Mouse (Mus musculus) lung, embryonic 15.5 days (tissue): ENCODE data around the gene Foxp1. TPM values are rescaled to one million over a fixed set of nuclear protein-coding genes. Genes with fewer than 3 reads are reported as not detected.

Experiments used
- ATAC-seq: fragments of 200-750 bp; cut with Nextera tagmentation; 2 replicates; pipeline ENCODE4 v1.8.0; 2017; ENCODE audit warnings: moderate number of reproducible peaks, borderline replicate concordance; ENCODE audit not compliant: low FRiP score, low TSS enrichment; ENCODE audit errors: extremely low read depth
- H3K27ac ChIP-seq: fragments of 300-500 bp; sonication (generic); 2 replicates; pipeline ENCODE4 v1.5.1; 2015; ENCODE audit warnings: moderate library complexity, mild to moderate bottlenecking, inconsistent platforms
- H3K27me3 ChIP-seq: fragments of 300-500 bp; sonication (generic); 2 replicates; pipeline ENCODE4 v1.6.1; 2015; ENCODE audit warnings: inconsistent platforms
- H3K36me3 ChIP-seq: fragments of 300-500 bp; sonication (generic); 2 replicates; pipeline ENCODE4 v1.6.1; 2015; ENCODE audit warnings: inconsistent platforms
- H3K4me1 ChIP-seq: fragments of 300-500 bp; sonication (generic); 2 replicates; pipeline ENCODE4 v1.6.1; 2015; ENCODE audit warnings: inconsistent platforms
- H3K4me2 ChIP-seq: fragments of 300-500 bp; sonication (generic); 2 replicates; pipeline ENCODE4 v1.6.1; 2015; ENCODE audit warnings: inconsistent platforms, mild to moderate bottlenecking, moderate library complexity
- H3K4me3 ChIP-seq: fragments of 300-500 bp; sonication (generic); 2 replicates; pipeline ENCODE4 v1.5.1; 2015; ENCODE audit warnings: mild to moderate bottlenecking, inconsistent platforms
- H3K9ac ChIP-seq: fragments of 300-500 bp; sonication (generic); 2 replicates; pipeline ENCODE4 v1.6.1; 2015; ENCODE audit warnings: inconsistent platforms
- H3K9me3 ChIP-seq: fragments of 300-500 bp; sonication (generic); 2 replicates; pipeline ENCODE4 v1.6.1; 2016; ENCODE audit warnings: inconsistent platforms
- WGBS: fragments of 180-500 bp; shearing (Covaris S2); methylation state at CpG from one replicate; pipeline ENCODE4 v1.1.7; 2015; 5-methylcytosine and 5-hydroxymethylcytosine counted together
- polyA plus RNA-seq: library from polyadenylated mRNA; unstranded; fragments of >200 nt; fragmentation: Nextera tagmentation; extraction: Ambion mirVana; gene quantifications from 2 replicates; pipeline ENCODE4 v1.2.1, GENCODE M21; 2015

The Foxp1 gene
- polyA plus RNA-seq, 1 experiment from 2014 or later = 109 TPM

DNA sequence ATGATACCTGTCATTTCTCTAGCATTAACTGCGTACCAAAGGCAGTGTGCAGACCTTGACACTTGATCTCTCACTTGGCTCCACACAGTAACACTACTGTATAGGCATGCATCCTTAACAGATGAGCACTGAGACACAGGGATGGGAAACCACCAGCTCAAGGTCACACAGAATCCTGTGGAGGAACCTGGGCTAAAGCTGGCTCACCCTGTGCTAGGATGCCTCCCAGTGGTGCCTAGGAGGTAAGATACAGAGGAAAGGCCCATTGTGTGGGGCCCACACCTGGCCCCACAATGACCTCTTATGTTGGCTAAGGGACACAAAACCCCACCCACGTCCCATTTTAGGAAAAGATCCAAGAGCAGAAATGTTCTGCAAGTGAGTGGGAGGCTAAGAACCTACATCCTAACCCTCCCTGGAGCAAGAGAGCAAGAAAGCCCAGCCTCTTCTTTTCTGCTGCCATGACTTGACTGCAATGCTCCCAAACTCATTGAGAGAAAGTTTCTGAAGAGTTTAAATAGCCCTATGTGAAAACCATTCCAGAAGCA lies 69.8 kb downstream of the Foxp1 start:
- Histone ChIP-seq H3K9me3 (no peaks in the 10 kb centered on the region), H3K4me1 (peaks cover 4% of the 10 kb centered on the region), H3K27ac (no peak overlapping the region), H3K27me3 (no peaks in the 10 kb centered on the region), H3K4me2 (no peak overlapping the region), H3K4me3 (no peak overlapping the region), H3K36me3 (no peaks in the 10 kb centered on the region), H3K9ac (no peak overlapping the region)
- WGBS = 64% methylated on average over 2 of the region's 2 CpGs
- ATAC-seq = no peak

GRCm38 (mm10) chr6:99451479-99451878 lies 71.0 kb downstream of the Foxp1 start:
- Histone ChIP-seq H3K36me3 (no peaks in the 10 kb centered on the region), H3K4me2 (no peak overlapping the region), H3K4me3 (no peak overlapping the region), H3K27ac (0 out of 2 replicates have a peak overlapping the region, but pooled peaks have one; percentile 7), H3K9me3 (no peaks in the 10 kb centered on the region), H3K4me1 (peaks cover 4% of the 10 kb centered on the region), H3K27me3 (no peaks in the 10 kb centered on the region), H3K9ac (no peak overlapping the region)
- ATAC-seq = no peak; the same call in 1 of the 2 replicates
- WGBS = 23% methylated on average over 11 of the region's 11 CpGs

GRCm38 (mm10) chr6:99447447-99447846 lies 75.1 kb downstream of the Foxp1 start:
- Histone ChIP-seq H3K4me3 (no peak overlapping the region), H3K9ac (no peak overlapping the region), H3K4me2 (no peak overlapping the region), H3K27ac (no peak overlapping the region), H3K27me3 (no peaks in the 10 kb centered on the region), H3K4me1 (peaks cover 4% of the 10 kb centered on the region), H3K9me3 (no peaks in the 10 kb centered on the region), H3K36me3 (no peaks in the 10 kb centered on the region)
- ATAC-seq = no peak
- 81% methylated on average over 4 of the region's 4 CpGs for WGBS

DNA sequence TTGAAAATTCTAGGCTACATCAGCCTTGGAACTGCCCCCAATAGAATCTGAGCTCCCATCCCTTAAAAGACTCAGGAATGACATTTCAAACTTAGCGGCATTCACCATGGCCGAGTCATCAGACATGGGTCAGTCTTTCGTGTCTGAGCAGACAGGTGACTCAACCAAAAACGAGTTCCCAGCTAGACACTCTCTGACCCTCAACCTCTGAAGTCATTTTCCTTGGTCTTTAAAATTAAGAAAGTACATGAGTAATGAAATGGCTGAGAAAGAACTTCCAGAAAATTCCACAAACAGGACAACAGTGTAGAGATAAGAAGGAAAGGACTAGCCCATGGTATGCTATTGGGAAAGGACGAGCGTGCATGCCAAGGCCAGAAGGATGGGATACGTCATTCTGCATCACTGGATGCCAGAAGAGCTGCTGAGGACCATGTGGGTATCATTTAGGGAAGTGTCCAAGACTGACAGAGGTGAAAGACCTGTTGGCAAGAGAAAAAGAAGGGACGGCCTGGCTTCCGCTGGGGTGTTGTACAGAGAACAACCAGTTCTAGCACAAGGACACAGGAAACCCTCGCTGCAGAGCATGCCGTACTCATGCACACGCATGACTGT lies 75.6 kb downstream of the Foxp1 start:
- Histone ChIP-seq H3K4me3 (no peak overlapping the region), H3K4me2 (no peak overlapping the region), H3K9ac (no peak overlapping the region), H3K36me3 (no peaks in the 10 kb centered on the region), H3K27ac (no peak overlapping the region), H3K27me3 (no peaks in the 10 kb centered on the region), H3K9me3 (no peaks in the 10 kb centered on the region), H3K4me1 (peaks cover 4% of the 10 kb centered on the region)
- no peak for ATAC-seq
- 80% methylated on average over 12 of the region's 12 CpGs for WGBS

DNA sequence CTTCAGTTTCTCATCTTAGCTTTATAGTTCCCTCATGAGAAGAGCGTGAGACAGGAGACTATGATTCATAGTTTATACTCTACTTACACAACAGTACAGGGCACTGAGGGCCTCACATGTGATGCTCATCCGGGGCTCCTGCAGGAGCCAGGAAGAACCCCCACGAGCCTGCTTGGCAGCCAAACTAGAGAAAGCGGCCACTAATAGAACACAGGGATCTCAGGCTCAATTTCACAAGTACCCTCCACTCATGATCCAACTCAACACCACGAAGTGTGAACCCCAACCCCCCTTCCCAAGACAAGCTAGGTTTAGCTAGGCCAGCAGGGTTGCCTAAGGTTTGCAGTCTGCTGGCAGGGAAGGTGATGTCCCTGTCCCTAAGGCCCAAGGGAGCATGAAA lies 79.1 kb downstream of the Foxp1 start:
- no peak for ATAC-seq
- no peak overlapping the region for H3K27ac ChIP-seq
- H3K4me1 ChIP-seq = peaks cover 13% of the 10 kb centered on the region
- H3K36me3 ChIP-seq = no peaks in the 10 kb centered on the region
- 68% methylated on average over 5 of the region's 5 CpGs for WGBS
- H3K9me3 ChIP-seq = no peaks in the 10 kb centered on the region
- H3K4me3 ChIP-seq = no peak overlapping the region
- H3K4me2 ChIP-seq = no peak overlapping the region
- H3K27me3 ChIP-seq = no peaks in the 10 kb centered on the region
- H3K9ac ChIP-seq = no peak overlapping the region

DNA sequence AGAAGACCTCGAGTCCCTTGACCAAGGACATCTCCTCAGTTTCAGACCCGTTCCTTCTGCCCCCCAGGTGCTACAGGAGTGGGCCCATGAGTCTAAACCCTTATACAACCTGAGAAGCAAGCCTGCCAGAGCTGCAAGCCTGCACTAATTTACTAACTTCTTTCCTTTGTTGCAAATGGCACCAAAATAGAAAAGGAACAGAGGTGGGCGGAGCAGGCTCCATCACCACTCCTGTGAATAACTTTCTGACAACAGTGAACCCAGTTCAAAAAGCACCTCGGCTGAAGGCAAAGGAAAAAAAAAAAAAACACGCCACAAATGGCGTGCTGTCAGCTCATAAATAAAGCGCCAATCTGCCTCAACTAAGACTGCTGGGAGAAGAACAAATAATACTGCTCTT lies 81.4 kb downstream of the Foxp1 start:
- H3K4me1 ChIP-seq = peaks cover 13% of the 10 kb centered on the region
- H3K36me3 ChIP-seq = no peaks in the 10 kb centered on the region
- no peaks in the 10 kb centered on the region for H3K27me3 ChIP-seq
- H3K4me3 ChIP-seq = no peak overlapping the region
- no peak overlapping the region for H3K4me2 ChIP-seq
- no peak overlapping the region for H3K9ac ChIP-seq
- H3K27ac ChIP-seq = no peak overlapping the region
- no peak for ATAC-seq
- H3K9me3 ChIP-seq = no peaks in the 10 kb centered on the region
- 69% methylated on average over 7 of the region's 7 CpGs for WGBS

GRCm38 (mm10) chr6:99440606-99441005 lies 81.9 kb downstream of the Foxp1 start:
- Histone ChIP-seq H3K27me3 (no peaks in the 10 kb centered on the region), H3K4me3 (no peak overlapping the region), H3K27ac (no peak overlapping the region), H3K36me3 (no peaks in the 10 kb centered on the region), H3K4me1 (peaks cover 13% of the 10 kb centered on the region), H3K9ac (no peak overlapping the region), H3K4me2 (no peak overlapping the region), H3K9me3 (no peaks in the 10 kb centered on the region)
- ATAC-seq = no peak
- 87% methylated on average over 2 of the region's 2 CpGs for WGBS

DNA sequence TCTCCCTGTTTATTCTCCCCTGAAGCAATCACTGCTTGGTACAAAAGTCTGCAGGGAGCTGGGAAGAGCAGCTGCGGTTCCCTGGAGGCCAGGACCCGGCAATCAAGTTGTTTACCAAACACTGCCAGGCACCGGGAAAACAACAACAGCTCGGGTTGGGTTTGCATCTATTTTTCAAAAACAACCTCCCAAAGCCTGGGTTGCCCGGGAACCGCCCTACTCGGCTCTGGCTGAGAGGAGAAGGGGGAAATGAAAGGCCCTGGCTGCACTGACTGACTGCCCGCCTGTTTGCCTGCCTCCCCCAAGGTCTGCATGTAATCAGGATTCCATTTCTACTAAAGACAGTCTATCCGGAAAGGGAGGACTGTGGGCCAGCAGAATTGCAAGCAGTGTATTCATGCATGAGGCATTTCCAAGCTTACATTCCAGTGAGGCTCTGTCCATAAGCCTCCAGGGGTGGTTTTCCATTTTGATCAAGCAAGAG lies 82.6 kb downstream of the Foxp1 start:
- peaks cover 13% of the 10 kb centered on the region for H3K4me1 ChIP-seq
- peaks cover 2% of the 10 kb centered on the region; the same call in 1 of the 2 replicates for H3K36me3 ChIP-seq
- no peak overlapping the region; the same call in 1 of the 2 replicates for H3K4me2 ChIP-seq
- H3K9ac ChIP-seq = no peak overlapping the region
- no peak overlapping the region for H3K4me3 ChIP-seq
- peak overlapping the region; percentile 33; the same call in 1 of the 2 replicates for H3K27ac ChIP-seq
- no peaks in the 10 kb centered on the region for H3K9me3 ChIP-seq
- no peaks in the 10 kb centered on the region for H3K27me3 ChIP-seq
- no peak; the same call in 1 of the 2 replicates for ATAC-seq
- WGBS = 31% methylated on average over 9 of the region's 9 CpGs

DNA sequence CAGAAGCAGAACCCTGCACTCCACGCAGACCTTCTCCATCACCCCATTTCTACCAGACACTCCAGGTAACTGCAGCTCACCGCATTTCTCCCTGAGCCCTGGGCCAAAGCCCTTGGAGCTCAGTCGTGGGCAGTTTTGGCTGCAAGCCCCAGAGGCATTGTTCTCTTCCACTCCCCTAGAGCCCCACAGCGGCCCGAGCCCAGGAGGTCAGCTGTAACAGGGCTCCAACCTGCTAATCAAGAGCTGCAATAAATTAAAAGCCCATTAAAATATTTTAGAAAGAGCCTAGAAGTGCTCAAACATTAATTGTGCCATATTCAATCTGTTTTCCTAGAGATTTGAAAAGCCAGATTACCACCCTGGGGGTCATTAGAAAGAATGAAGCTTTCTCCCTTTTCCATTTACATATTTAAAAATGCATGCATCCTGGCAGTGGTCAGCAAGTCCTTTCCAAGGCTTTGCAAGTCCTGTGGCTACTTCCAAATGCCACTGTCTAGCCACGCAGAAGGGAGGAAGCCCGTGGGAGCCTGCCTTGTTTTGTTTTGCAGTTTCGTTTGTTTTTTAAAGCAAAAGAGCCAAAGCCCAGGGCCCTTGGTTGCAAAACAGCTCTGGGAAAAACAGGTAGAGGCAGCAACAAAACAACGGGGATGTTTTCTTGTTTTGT lies 83.2 kb downstream of the Foxp1 start:
- peak overlapping the region; percentile 33; the same call in 1 of the 2 replicates for H3K27ac ChIP-seq
- no peak overlapping the region for H3K9ac ChIP-seq
- no peak overlapping the region for H3K4me3 ChIP-seq
- H3K9me3 ChIP-seq = no peaks in the 10 kb centered on the region
- H3K4me1 ChIP-seq = peaks cover 13% of the 10 kb centered on the region
- peaks cover 7% of the 10 kb centered on the region; the same call in 1 of the 2 replicates for H3K36me3 ChIP-seq
- ATAC-seq = no peak
- WGBS = 42% methylated on average over 9 of the region's 9 CpGs
- H3K27me3 ChIP-seq = no peaks in the 10 kb centered on the region
- no peak overlapping the region; the same call in 1 of the 2 replicates for H3K4me2 ChIP-seq

DNA sequence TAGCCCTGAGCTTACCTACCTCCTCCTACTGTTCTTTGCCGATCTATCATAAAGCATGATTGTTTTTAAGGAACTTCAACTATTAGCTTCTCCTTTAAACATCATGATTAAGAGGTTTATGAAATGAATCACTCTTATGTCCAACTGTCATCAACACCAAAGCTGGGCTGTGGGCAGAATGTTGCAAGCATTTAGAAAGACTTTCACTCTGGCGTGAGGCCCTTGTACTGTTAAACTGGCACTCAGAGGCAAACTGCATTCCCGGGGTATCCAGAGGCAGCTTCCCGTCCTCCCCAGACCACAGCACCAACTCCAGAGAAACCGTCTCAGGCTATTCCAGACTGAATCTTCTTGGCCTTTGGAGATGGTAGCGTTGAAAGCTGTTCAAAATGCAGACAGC lies 86.2 kb downstream of the Foxp1 start:
- no peak overlapping the region for H3K27ac ChIP-seq
- no peak overlapping the region for H3K4me3 ChIP-seq
- no peaks in the 10 kb centered on the region for H3K9me3 ChIP-seq
- peaks cover 8% of the 10 kb centered on the region; the same call in 1 of the 2 replicates for H3K36me3 ChIP-seq
- H3K27me3 ChIP-seq = no peaks in the 10 kb centered on the region
- H3K9ac ChIP-seq = no peak overlapping the region
- peaks cover 13% of the 10 kb centered on the region for H3K4me1 ChIP-seq
- no peak overlapping the region for H3K4me2 ChIP-seq
- WGBS = 84% methylated on average over 6 of the region's 6 CpGs
- ATAC-seq = no peak

DNA sequence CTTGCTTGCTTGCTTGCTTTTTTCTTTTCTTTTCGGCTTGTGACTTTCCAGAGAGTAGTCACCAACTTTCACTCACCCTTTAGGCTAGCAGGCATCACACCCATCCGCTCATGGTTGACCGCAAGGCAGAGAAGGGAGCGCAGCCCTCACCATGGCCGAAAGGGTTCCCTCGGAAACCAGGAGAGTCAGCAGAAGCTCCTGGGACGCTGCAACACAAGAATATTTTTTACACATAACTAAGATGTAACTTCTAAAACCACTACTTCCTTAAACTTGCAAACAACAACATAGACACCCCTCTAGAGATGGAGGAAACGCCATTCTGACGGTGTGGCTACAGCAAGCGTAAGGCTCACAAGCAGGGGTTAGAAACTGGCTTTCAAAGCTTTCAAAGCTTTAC lies 87.4 kb downstream of the Foxp1 start:
- Histone ChIP-seq H3K4me1 (peaks cover 7% of the 10 kb centered on the region), H3K4me2 (no peak overlapping the region), H3K36me3 (peaks cover 8% of the 10 kb centered on the region; the same call in 1 of the 2 replicates), H3K27ac (no peak overlapping the region), H3K9me3 (no peaks in the 10 kb centered on the region), H3K27me3 (no peaks in the 10 kb centered on the region), H3K9ac (no peak overlapping the region), H3K4me3 (no peak overlapping the region)
- ATAC-seq = no peak
- WGBS = 93% methylated on average over 10 of the region's 10 CpGs

DNA sequence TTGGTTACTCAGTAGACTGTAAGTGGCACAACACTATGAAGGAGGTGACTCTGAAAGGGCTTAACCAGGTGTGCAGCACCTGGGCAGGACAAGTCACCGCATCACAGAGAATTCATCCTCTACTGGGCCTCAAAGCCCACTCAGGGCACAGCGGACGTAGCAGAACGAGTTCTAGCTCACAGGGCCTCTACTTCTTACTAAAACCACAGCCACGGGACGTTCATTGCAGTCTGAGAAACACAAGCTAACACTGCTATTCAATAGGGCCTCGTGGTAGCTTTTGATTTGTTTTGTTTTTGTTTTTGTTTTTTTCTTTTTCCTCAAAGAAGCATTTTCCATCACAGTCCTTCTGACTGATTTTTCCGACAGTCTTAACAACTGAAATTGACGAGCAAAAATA lies 89.5 kb downstream of the Foxp1 start:
- WGBS = 88% methylated on average over 9 of the region's 9 CpGs
- H3K27me3 ChIP-seq = no peaks in the 10 kb centered on the region
- ATAC-seq = no peak
- no peaks in the 10 kb centered on the region for H3K9me3 ChIP-seq
- H3K9ac ChIP-seq = no peak overlapping the region
- no peak overlapping the region for H3K4me3 ChIP-seq
- no peak overlapping the region for H3K27ac ChIP-seq
- peaks cover 8% of the 10 kb centered on the region; the same call in 1 of the 2 replicates for H3K36me3 ChIP-seq
- no peak overlapping the region for H3K4me2 ChIP-seq
- peaks cover 5% of the 10 kb centered on the region; the same call in 1 of the 2 replicates for H3K4me1 ChIP-seq
